Mouse (Mus musculus) cerebellum, adult 2 months (tissue): ENCODE measurements around the gene Sstr3.
A peak's percentile ranks its signal among the peaks of the same experiment; 100 is the strongest.

Source experiments
- CTCF ChIP-seq: fragments of 200-500 bp; IDR thresholded peaks from 2 replicates; pipeline ENCODE4 v1.5.1; 2011; ENCODE audit warnings: low read depth, mild to moderate bottlenecking, control low read depth, low read length, moderate library complexity, borderline replicate concordance; ENCODE audit not compliant: insufficient read depth
- POLR2A ChIP-seq: fragments of 200-500 bp; IDR thresholded peaks from 2 replicates; pipeline ENCODE4 v1.6.1; 2011; ENCODE audit warnings: low read length, control low read depth, borderline replicate concordance; ENCODE audit not compliant: insufficient read depth

- TF ChIP-seq CTCF (peak; percentile 91), POLR2A (no peak)
These were observed 42.8 kb upstream of the Sstr3 start for GRCm38 (mm10) chr15:78587050-78587994.
